Mouse (Mus musculus): Measurements from ENCODE around the gene Syt1. TPM values are rescaled to one million over a fixed set of nuclear protein-coding genes. Genes with fewer than 3 reads are reported as not detected.

Gene Syt1
- polyA plus RNA-seq, 1 experiment from 2014 or later: 0.96 TPM

- Histone ChIP-seq H3K4me1 (no peaks in the 10 kb centered on the region), H3K4me2 (no peak overlapping the region), H3K4me3 (no peak overlapping the region), H3K27ac (no peak overlapping the region), H3K27me3 (no peaks in the 10 kb centered on the region), H3K9ac (no peak overlapping the region), H3K36me3 (no peaks in the 10 kb centered on the region), H3K9me3 (no peaks in the 10 kb centered on the region)
- 94% methylated on average over 2 of the region's 2 CpGs for WGBS
- ATAC-seq (ENCODE audit: borderline replicate concordance, extremely low read depth, low FRiP score, low TSS enrichment): no peak
These were observed 130.4 kb downstream of the Syt1 start for GRCm38 (mm10) chr10:108880372-108880771.

- H3K4me3 ChIP-seq: no peak overlapping the region
- H3K27ac ChIP-seq: no peak overlapping the region
- H3K4me1 ChIP-seq: no peaks in the 10 kb centered on the region
- WGBS: 90% methylated on average over 5 of the region's 5 CpGs
- no peaks in the 10 kb centered on the region for H3K27me3 ChIP-seq
- H3K36me3 ChIP-seq: no peaks in the 10 kb centered on the region
- no peaks in the 10 kb centered on the region for H3K9me3 ChIP-seq
- H3K4me2 ChIP-seq: no peak overlapping the region
- ATAC-seq (ENCODE audit: borderline replicate concordance, extremely low read depth, low FRiP score, low TSS enrichment): no peak
- H3K9ac ChIP-seq: no peak overlapping the region
These were observed 135.1 kb downstream of the Syt1 start for GRCm38 (mm10) chr10:108875730-108876129.

- Histone ChIP-seq H3K27ac (no peak overlapping the region), H3K9me3 (no peaks in the 10 kb centered on the region), H3K4me1 (no peaks in the 10 kb centered on the region), H3K4me2 (no peak overlapping the region), H3K9ac (no peak overlapping the region), H3K36me3 (no peaks in the 10 kb centered on the region), H3K4me3 (no peak overlapping the region), H3K27me3 (no peaks in the 10 kb centered on the region)
- ATAC-seq (ENCODE audit: borderline replicate concordance, extremely low read depth, low FRiP score, low TSS enrichment): no peak
- 51% methylated on average over 4 of the region's 4 CpGs for WGBS
These were observed 136.1 kb downstream of the Syt1 start for GRCm38 (mm10) chr10:108874687-108875086.

GRCm38 (mm10) chr10:108872359-108872758 lies 138.4 kb downstream of the Syt1 start:
- Histone ChIP-seq H3K27me3 (no peaks in the 10 kb centered on the region), H3K9ac (no peak overlapping the region), H3K27ac (no peak overlapping the region), H3K36me3 (no peaks in the 10 kb centered on the region), H3K9me3 (no peaks in the 10 kb centered on the region), H3K4me2 (no peak overlapping the region), H3K4me3 (no peak overlapping the region), H3K4me1 (no peaks in the 10 kb centered on the region)
- no peak for ATAC-seq (ENCODE audit: borderline replicate concordance, extremely low read depth, low FRiP score, low TSS enrichment)
- 89% methylated on average over 6 of the region's 6 CpGs for WGBS

GRCm38 (mm10) chr10:108870586-108870985 lies 140.2 kb downstream of the Syt1 start:
- WGBS: 68% methylated on average over 4 of the region's 4 CpGs

GRCm38 (mm10) chr10:108868136-108868535 lies 142.6 kb downstream of the Syt1 start:
- H3K27ac ChIP-seq: no peak overlapping the region
- H3K4me1 ChIP-seq: no peaks in the 10 kb centered on the region
- H3K9me3 ChIP-seq: no peaks in the 10 kb centered on the region
- ATAC-seq (ENCODE audit: borderline replicate concordance, extremely low read depth, low FRiP score, low TSS enrichment): no peak
- H3K27me3 ChIP-seq: no peaks in the 10 kb centered on the region
- H3K4me3 ChIP-seq: no peak overlapping the region
- no peak overlapping the region for H3K4me2 ChIP-seq
- no peak overlapping the region for H3K9ac ChIP-seq
- no peaks in the 10 kb centered on the region for H3K36me3 ChIP-seq
- WGBS: 75% methylated on average over 4 of the region's 4 CpGs

More at GRCm38 (mm10) chr10:108870586-108870985, 140.2 kb downstream of the Syt1 start:
- Histone ChIP-seq H3K9ac (no peak overlapping the region), H3K27ac (no peak overlapping the region), H3K4me1 (no peaks in the 10 kb centered on the region), H3K9me3 (no peaks in the 10 kb centered on the region), H3K27me3 (no peaks in the 10 kb centered on the region), H3K36me3 (no peaks in the 10 kb centered on the region), H3K4me2 (no peak overlapping the region), H3K4me3 (no peak overlapping the region)
- no peak for ATAC-seq (ENCODE audit: borderline replicate concordance, extremely low read depth, low FRiP score, low TSS enrichment)

- H3K36me3 ChIP-seq: no peaks in the 10 kb centered on the region
- no peak overlapping the region for H3K4me3 ChIP-seq
- H3K4me2 ChIP-seq: no peak overlapping the region
- no peak overlapping the region for H3K9ac ChIP-seq
- H3K27ac ChIP-seq: no peak overlapping the region
- no peaks in the 10 kb centered on the region for H3K4me1 ChIP-seq
- H3K9me3 ChIP-seq: no peaks in the 10 kb centered on the region
- no peak for ATAC-seq (ENCODE audit: borderline replicate concordance, extremely low read depth, low FRiP score, low TSS enrichment)
- 48% methylated on average over 6 of the region's 6 CpGs for WGBS
- H3K27me3 ChIP-seq: no peaks in the 10 kb centered on the region
These were observed 143.6 kb downstream of the Syt1 start for GRCm38 (mm10) chr10:108867202-108867601.

GRCm38 (mm10) chr10:108865586-108865985 lies 145.2 kb downstream of the Syt1 start:
- no peaks in the 10 kb centered on the region for H3K36me3 ChIP-seq
- H3K9me3 ChIP-seq: no peaks in the 10 kb centered on the region
- H3K4me2 ChIP-seq: no peak overlapping the region
- H3K4me1 ChIP-seq: no peaks in the 10 kb centered on the region
- 89% methylated on average over 4 of the region's 4 CpGs for WGBS
- H3K27ac ChIP-seq: no peak overlapping the region
- H3K4me3 ChIP-seq: no peak overlapping the region
- no peak overlapping the region for H3K9ac ChIP-seq
- no peak for ATAC-seq (ENCODE audit: borderline replicate concordance, extremely low read depth, low FRiP score, low TSS enrichment)
- no peaks in the 10 kb centered on the region for H3K27me3 ChIP-seq

- Histone ChIP-seq H3K9me3 (no peaks in the 10 kb centered on the region), H3K27ac (no peak overlapping the region)
- ATAC-seq (ENCODE audit: borderline replicate concordance, extremely low read depth, low FRiP score, low TSS enrichment): no peak
These were observed 154.8 kb downstream of the Syt1 start for GRCm38 (mm10) chr10:108855986-108856385.

GRCm38 (mm10) chr10:108852757-108853156 lies 158.0 kb downstream of the Syt1 start:
- Histone ChIP-seq H3K27ac (no peak overlapping the region), H3K9me3 (no peaks in the 10 kb centered on the region), H3K27me3 (no peaks in the 10 kb centered on the region), H3K4me2 (no peak overlapping the region), H3K36me3 (no peaks in the 10 kb centered on the region), H3K4me3 (no peak overlapping the region), H3K9ac (no peak overlapping the region), H3K4me1 (no peaks in the 10 kb centered on the region)
- 50% methylated on average over 4 of the region's 4 CpGs for whole genome bisulfite sequencing
- no peak for ATAC-seq (ENCODE audit: borderline replicate concordance, extremely low read depth, low FRiP score, low TSS enrichment)

More at GRCm38 (mm10) chr10:108855986-108856385, 154.8 kb downstream of the Syt1 start:
- H3K9ac ChIP-seq: no peak overlapping the region
- no peaks in the 10 kb centered on the region for H3K27me3 ChIP-seq
- 84% methylated on average over 6 of the region's 6 CpGs for WGBS
- no peak overlapping the region for H3K4me2 ChIP-seq
- no peaks in the 10 kb centered on the region for H3K4me1 ChIP-seq
- no peaks in the 10 kb centered on the region for H3K36me3 ChIP-seq
- H3K4me3 ChIP-seq: no peak overlapping the region

GRCm38 (mm10) chr10:108837434-108837833 lies 173.3 kb downstream of the Syt1 start:
- 87% methylated on average over 1 of the region's 1 CpGs for WGBS
- Histone ChIP-seq H3K36me3 (no peaks in the 10 kb centered on the region), H3K4me3 (no peak overlapping the region), H3K4me2 (no peak overlapping the region), H3K9ac (no peak overlapping the region), H3K4me1 (no peaks in the 10 kb centered on the region), H3K27me3 (no peaks in the 10 kb centered on the region), H3K27ac (no peak overlapping the region), H3K9me3 (no peaks in the 10 kb centered on the region)
- ATAC-seq (ENCODE audit: borderline replicate concordance, extremely low read depth, low FRiP score, low TSS enrichment): no peak

- no peak overlapping the region for H3K4me2 ChIP-seq
These were observed 178.5 kb downstream of the Syt1 start for GRCm38 (mm10) chr10:108832248-108832647.

GRCm38 (mm10) chr10:108831801-108832200 lies 179.0 kb downstream of the Syt1 start:
- Histone ChIP-seq H3K9ac (no peak overlapping the region), H3K4me2 (no peak overlapping the region), H3K27me3 (no peaks in the 10 kb centered on the region), H3K36me3 (no peaks in the 10 kb centered on the region), H3K4me3 (no peak overlapping the region), H3K27ac (no peak overlapping the region), H3K9me3 (no peaks in the 10 kb centered on the region), H3K4me1 (no peaks in the 10 kb centered on the region)
- 81% methylated on average over 6 of the region's 6 CpGs for WGBS
- no peak for ATAC-seq (ENCODE audit: borderline replicate concordance, extremely low read depth, low FRiP score, low TSS enrichment)

More at GRCm38 (mm10) chr10:108832248-108832647, 178.5 kb downstream of the Syt1 start:
- H3K4me1 ChIP-seq: no peaks in the 10 kb centered on the region
- 84% methylated on average over 6 of the region's 6 CpGs for WGBS
- no peak overlapping the region for H3K4me3 ChIP-seq
- H3K36me3 ChIP-seq: no peaks in the 10 kb centered on the region
- no peaks in the 10 kb centered on the region for H3K27me3 ChIP-seq
- no peak for ATAC-seq (ENCODE audit: borderline replicate concordance, extremely low read depth, low FRiP score, low TSS enrichment)
- H3K9ac ChIP-seq: no peak overlapping the region
- no peaks in the 10 kb centered on the region for H3K9me3 ChIP-seq
- H3K27ac ChIP-seq: no peak overlapping the region

All from lung, embryonic 15.5 days (tissue).